Mouse (Mus musculus) gastrocnemius, postnatal 4 days (tissue): ENCODE data around the gene Clec4a2. TPM values are rescaled to one million over a fixed set of nuclear protein-coding genes. Genes with fewer than 3 reads are reported as not detected.
"Not testable (repeated sequence)": the region's sequence is repeated elsewhere in the genome, so short reads cannot be mapped to it uniquely, and the experiment has no call there.

ENCODE experiments used
- DNase-seq, 2 experiments: peaks; one replicate each; pipeline ENCODE4 v3.0.0; 2021 to 2022; ENCODE audit warnings: low spot score in 2 of 2, mixed read lengths in 2 of 2
- long read RNA-seq, 2 experiments: library from polyadenylated mRNA; stranded (forward); transcript quantifications; one replicate each; pipeline ENCODE4 v2.0.0; 2021
- total RNA-seq, 2 experiments: library from RNA; stranded (reverse); gene quantifications; 2 replicates each; pipeline ENCODE4 v1.2.3; 2021

Gene Clec4a2
- total RNA-seq: 1 to 10 TPM; 3.2 to 3.3 TPM
- long read RNA-seq, experiment 1, partial matches to known transcripts: 0 of 1 reads
- long read RNA-seq, experiment 1, other reads (novel, unspliced or antisense): 1 of 1 reads
- long read RNA-seq, experiment 2, partial matches to known transcripts: 0 of 1 reads
- long read RNA-seq, experiment 2, other reads (novel, unspliced or antisense): 1 of 1 reads

DNA sequence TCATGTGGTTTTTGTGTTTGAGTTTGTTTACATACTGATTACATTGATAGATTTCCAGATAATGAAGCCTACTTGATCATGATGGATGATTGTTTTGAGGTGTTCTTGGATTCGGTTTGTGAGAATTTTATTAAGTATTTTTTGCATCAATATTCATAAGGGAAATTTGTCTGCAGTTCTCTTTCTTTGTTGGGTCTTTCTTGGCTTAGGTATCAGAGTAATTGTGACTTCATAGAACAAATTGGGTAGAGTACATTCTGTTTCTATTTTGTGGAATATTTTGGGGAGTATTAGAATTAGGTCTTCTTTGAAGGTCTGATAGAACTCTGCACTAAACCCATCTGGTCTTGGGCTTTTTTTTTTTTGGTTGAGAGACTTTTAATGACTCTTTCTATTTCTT, at the start of gene Clec4a2:
Clec4a2 (plus strand) TSS at position 301 of the 400 bp plus-strand sequence.
- DNase-seq: not testable (repeated sequence)

- no peak for DNase-seq
Observed at GRCm38 (mm10) chr6:123095125-123095843, 10.9 kb upstream of the Clec4a2 start.

GRCm38 (mm10) chr6:123123195-123123594, 17.0 kb downstream of the Clec4a2 start:
- no peak for DNase-seq

GRCm38 (mm10) chr6:123127173-123127572, 20.9 kb downstream of the Clec4a2 start:
- no peak for DNase-seq

DNA sequence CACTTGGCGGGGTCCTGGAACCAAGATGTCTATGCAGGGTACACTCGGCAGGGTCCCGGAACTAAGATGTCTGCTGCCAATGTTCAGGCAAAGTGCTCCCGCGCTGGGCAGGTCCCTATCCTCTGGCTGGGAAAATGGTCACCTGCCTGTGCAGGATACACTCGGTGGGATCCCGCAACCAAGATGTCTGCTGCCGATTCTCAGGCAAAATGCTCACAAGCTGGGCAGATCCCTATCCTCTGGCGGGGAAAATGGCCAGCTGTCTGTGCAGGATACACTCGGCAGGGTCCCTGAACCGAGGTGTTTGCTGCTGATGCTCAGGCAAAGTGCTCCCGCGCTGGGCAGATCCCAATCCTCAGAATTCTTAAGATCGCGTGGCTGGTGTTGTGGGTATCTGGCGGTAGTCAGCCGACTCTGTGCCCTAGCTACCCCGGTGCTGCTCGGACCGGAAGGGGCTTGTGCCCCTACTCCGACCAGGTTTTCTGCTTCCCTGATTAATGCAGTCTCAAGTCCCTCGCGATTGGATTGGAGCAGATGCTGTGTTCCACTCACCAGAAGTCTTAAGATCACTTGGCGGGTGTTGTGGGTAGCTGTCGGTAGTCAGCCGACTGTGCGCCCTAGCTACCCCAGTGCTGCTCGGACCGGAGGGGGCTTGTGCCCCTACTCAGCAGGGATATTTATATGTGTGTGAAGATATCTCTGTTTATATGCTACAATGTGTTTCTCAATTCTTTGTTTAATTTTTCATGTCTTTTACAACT, 31.7 kb downstream of the Clec4a2 start:
- not testable (repeated sequence) for DNase-seq

- no peak for DNase-seq
Observed at GRCm38 (mm10) chr6:123170106-123170505, 63.9 kb downstream of the Clec4a2 start.

DNA sequence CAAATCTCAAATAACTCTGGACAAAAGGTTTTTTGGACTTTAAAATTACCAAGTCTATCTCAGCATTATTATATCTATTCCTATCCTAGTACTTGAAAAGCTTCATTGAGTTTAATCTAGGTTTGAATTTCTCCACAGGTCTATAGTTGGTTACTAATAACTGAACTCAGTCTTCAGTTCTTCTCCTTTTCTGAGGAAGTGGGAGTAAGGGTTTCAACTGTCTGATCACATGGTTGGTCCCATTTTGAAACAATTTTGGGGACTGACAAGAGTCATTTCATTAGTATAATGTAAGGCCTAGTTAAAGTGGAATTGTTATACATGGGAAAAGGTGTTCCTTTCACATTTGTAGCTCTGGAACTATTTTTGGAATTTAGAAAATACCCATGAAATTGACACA, 64.8 kb downstream of the Clec4a2 start:
- DNase-seq: no peak

DNA sequence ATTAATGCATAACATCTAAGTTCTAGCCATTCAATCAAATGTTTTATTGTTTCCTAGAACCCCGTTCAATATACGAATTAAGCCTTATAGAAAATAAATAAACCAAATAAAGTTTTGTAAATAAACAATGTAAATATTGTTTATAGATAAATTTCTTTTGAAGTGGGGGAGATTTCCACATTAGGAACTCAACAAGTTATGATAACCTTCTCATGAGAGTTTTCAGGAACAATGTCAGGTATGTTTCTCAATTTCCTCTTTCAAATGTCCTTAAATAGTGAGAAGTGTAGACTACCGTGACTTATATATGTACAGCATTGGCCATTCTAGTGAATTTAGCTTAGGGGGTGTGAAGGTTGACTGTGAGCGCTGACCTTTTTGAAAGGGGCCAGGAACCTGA, 66.4 kb downstream of the Clec4a2 start, which contains the start of gene Clec4b2:
Clec4b2 (plus strand) TSS at position 301 of the 400 bp plus-strand sequence.
- no peak for DNase-seq

DNA sequence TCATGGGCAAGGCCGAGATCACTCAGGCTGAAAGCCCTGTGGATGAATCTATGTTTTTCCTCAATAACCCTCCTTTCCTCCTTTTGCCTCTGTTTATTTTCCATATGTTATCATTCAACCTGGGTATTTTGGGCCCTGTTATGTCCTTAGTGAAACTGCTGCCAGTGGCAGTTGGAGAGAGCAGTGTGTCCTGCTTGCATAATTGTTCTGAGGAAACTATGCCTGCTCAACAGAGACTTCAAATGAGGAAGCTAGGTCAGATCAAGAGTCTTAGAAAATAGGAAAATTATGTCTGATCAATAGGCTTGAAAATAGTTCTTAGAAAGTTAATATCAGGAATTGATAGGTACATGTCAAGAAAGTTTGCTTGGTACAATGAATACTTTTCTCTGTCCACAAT, 69.3 kb downstream of the Clec4a2 start:
- no peak for DNase-seq

DNA sequence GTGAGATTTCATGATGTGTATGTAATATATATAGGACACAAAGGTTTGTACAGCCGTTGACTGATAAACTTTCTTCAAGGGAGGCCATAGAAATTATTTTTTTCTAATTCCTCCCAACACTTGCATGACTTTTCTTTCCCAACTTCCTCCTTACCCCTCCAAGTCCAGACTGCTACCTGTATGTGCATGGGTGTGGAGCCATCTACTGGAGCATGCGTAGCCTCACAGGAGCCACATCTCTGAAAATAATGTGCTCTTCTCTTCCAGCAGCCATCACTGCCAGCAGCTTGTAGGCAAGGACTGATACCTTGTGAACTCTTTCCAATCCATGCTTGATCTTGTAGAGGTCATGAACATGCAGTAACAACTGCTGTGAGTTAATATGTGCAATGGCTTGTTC, 78.6 kb downstream of the Clec4a2 start:
- DNase-seq: not testable (repeated sequence)

Other genes with a start within 250 kb of the Clec4a2 start
- 10 to 100 TPM; 33.2 to 35.4 TPM for gene Necap1, start 232.0 kb upstream of the Clec4a2 start, total RNA-seq
- 1 to 10 TPM; 4.7 to 5.4 TPM for gene Clec4a1, start 184.6 kb upstream of the Clec4a2 start, total RNA-seq
- 1 to 10 TPM; 2.9 TPM for gene Clec4a3, start 153.9 kb upstream of the Clec4a2 start, total RNA-seq
- gene Clec4a4, start 116.1 kb upstream of the Clec4a2 start, total RNA-seq: not detected
- gene Clec4b1, start 56.5 kb upstream of the Clec4a2 start, total RNA-seq: not detected
- gene Clec4b2, start 66.5 kb downstream of the Clec4a2 start, total RNA-seq: not detected
- 1 to 10 TPM; 1.3 to 1.6 TPM for gene Clec4n, start 123.4 kb downstream of the Clec4a2 start, total RNA-seq
- under 1 TPM in 1 of 2 experiments, not detected in 1; 0.88 TPM for gene Clec4d, start 155.7 kb downstream of the Clec4a2 start, total RNA-seq
- under 1 TPM; 0.25 to 0.41 TPM for gene Clec4e, start 183.4 kb downstream of the Clec4a2 start, total RNA-seq
- gene Vmn2r19, start 201.9 kb downstream of the Clec4a2 start, total RNA-seq: not detected